Mouse (Mus musculus): Measurements from ENCODE around the gene Mdga1. TPM values are rescaled to one million over a fixed set of nuclear protein-coding genes. Genes with fewer than 3 reads are reported as not detected.

The Mdga1 gene
- polyA plus RNA-seq, 1 experiment from 2014 or later: 2.1 TPM

DNA sequence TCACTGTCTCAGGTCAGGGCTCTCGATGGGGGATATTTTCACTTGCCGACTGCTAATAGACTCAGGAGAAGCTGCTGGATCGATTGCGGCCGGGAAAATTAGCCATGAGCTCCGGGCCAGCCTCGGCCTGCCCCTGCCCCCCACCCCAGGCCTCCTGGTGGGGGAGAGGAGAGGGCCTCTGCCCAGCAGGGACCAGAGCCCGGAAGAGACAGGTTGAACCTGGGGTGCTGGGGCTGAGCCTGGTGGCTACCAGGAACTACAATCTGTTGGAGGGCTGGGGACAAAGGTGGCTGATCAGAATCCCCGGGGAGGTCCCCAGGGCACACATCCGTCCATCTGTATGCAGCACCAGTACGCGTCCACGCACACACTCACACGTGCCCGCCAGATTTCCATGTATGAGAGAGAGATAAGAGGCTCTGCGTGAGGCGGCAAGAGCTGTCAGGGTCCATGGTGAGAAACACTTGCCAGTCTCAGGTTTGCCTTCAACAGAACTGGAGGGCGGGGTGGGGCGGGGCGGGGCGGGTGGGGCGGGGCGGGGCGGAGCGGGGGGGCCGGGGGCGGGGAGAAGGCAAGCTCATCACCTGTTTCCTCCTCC, 95.7 kb downstream of the Mdga1 start:
- peaks cover 13% of the 10 kb centered on the region for H3K4me1 ChIP-seq
- H3K9me3 ChIP-seq (replicated peaks): no peaks in the 10 kb centered on the region; the same call in 1 of the 2 replicates
- H3K4me3 ChIP-seq (replicated peaks): no peak overlapping the region
- ATAC-seq (replicated peaks; ENCODE audit: low FRiP score): no peak
- 13% methylated on average over 27 of the region's 27 CpGs for WGBS
- no peak overlapping the region for H3K9ac ChIP-seq
- peak overlapping the region; percentile 33; the same call in 1 of the 2 replicates for H3K4me2 ChIP-seq
- peaks cover 4% of the 10 kb centered on the region; the same call in 1 of the 2 replicates for H3K27me3 ChIP-seq
- no peak overlapping the region for H3K27ac ChIP-seq
- H3K36me3 ChIP-seq: no peaks in the 10 kb centered on the region

DNA sequence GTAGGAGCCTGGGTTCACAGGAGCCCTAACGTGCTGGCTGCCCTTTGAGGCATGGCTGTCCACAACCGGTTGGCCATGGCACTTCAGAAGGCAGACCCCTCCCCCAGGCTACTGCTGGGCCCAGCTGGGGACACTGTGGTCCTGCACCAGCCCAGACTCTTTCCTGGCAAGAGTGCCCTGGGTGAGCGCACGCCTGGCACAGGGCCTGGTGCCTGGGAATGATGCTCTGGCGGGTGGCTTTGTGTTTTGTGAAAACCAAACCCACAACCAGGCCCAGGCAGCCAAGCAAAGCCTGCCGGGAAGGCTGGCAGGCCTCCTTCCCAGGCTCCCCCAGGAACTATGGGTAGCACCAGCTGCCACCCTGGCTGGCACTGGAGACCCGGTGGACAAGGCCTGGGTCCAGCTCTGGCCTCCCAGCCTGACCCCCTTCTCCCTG, 96.3 kb downstream of the Mdga1 start:
- 66% methylated on average over 7 of the region's 7 CpGs for WGBS
- H3K4me3 ChIP-seq (replicated peaks): no peak overlapping the region
- no peak overlapping the region for H3K27ac ChIP-seq
- H3K4me1 ChIP-seq: peaks cover 13% of the 10 kb centered on the region
- no peaks in the 10 kb centered on the region; the same call in 1 of the 2 replicates for H3K9me3 ChIP-seq (replicated peaks)
- no peak overlapping the region for H3K9ac ChIP-seq
- no peak overlapping the region for H3K4me2 ChIP-seq
- H3K27me3 ChIP-seq: peaks cover 4% of the 10 kb centered on the region; the same call in 1 of the 2 replicates
- no peaks in the 10 kb centered on the region for H3K36me3 ChIP-seq
- ATAC-seq (replicated peaks; ENCODE audit: low FRiP score): 0 out of 2 replicates have a peak, but pooled peaks have one; percentile 33

GRCm38 (mm10) chr17:29870316-29870715, 99.6 kb downstream of the Mdga1 start:
- H3K9me3 ChIP-seq (replicated peaks): peaks cover 7% of the 10 kb centered on the region; the same call in 1 of the 2 replicates
- H3K27me3 ChIP-seq: peaks cover 4% of the 10 kb centered on the region; the same call in 1 of the 2 replicates
- WGBS: 75% methylated on average over 12 of the region's 12 CpGs
- H3K27ac ChIP-seq: no peak overlapping the region
- H3K4me3 ChIP-seq (replicated peaks): no peak overlapping the region
- H3K9ac ChIP-seq: no peak overlapping the region
- peaks cover 18% of the 10 kb centered on the region for H3K4me1 ChIP-seq
- no peak overlapping the region for H3K4me2 ChIP-seq
- no peaks in the 10 kb centered on the region for H3K36me3 ChIP-seq
- no peak for ATAC-seq (replicated peaks; ENCODE audit: low FRiP score)

- ATAC-seq (replicated peaks; ENCODE audit: low FRiP score): 0 out of 2 replicates have a peak, but pooled peaks have one; percentile 33
- no peak overlapping the region for H3K4me3 ChIP-seq (replicated peaks)
- no peak overlapping the region for H3K9ac ChIP-seq
Observed at GRCm38 (mm10) chr17:29865914-29866313, 104.0 kb downstream of the Mdga1 start.

GRCm38 (mm10) chr17:29864440-29864839, 105.4 kb downstream of the Mdga1 start:
- H3K27ac ChIP-seq: no peak overlapping the region
- H3K9ac ChIP-seq: no peak overlapping the region
- 59% methylated on average over 7 of the region's 7 CpGs for WGBS
- no peak overlapping the region for H3K4me2 ChIP-seq
- no peaks in the 10 kb centered on the region for H3K36me3 ChIP-seq
- no peak overlapping the region for H3K4me3 ChIP-seq (replicated peaks)
- ATAC-seq (replicated peaks; ENCODE audit: low FRiP score): no peak
- peaks cover 7% of the 10 kb centered on the region; the same call in 1 of the 2 replicates for H3K9me3 ChIP-seq (replicated peaks)
- peaks cover 5% of the 10 kb centered on the region for H3K4me1 ChIP-seq
- no peaks in the 10 kb centered on the region for H3K27me3 ChIP-seq

More at GRCm38 (mm10) chr17:29865914-29866313, 104.0 kb downstream of the Mdga1 start:
- H3K27ac ChIP-seq: no peak overlapping the region
- H3K4me2 ChIP-seq: no peak overlapping the region
- WGBS: 50% methylated on average over 6 of the region's 6 CpGs
- H3K9me3 ChIP-seq (replicated peaks): peaks cover 7% of the 10 kb centered on the region; the same call in 1 of the 2 replicates
- H3K36me3 ChIP-seq: no peaks in the 10 kb centered on the region
- peaks cover 9% of the 10 kb centered on the region for H3K4me1 ChIP-seq
- H3K27me3 ChIP-seq: no peaks in the 10 kb centered on the region

DNA sequence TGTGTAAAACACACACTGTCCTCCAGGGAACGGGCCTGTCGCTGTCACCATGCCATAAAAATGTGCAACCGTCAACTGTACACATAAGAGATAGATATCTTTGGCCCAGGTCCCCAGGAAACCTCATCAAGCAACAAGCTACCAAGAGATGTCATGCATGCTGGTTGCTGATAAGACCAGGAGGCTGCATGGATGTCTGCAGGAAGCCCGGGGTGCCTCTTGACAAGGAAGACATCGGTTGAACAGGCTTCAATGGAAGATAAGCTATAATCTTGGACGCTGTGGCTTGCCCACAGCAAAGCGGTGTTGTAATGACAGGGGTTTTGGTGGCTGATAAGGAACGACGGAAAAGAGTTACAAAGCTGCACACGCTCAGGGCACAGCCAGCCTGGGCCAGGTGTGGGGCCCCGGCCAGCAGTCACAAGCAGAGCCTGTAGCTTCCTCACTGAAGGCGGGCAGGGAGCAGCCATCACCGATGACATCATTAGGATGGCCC, 110.1 kb downstream of the Mdga1 start:
- Histone ChIP-seq H3K27ac (no peak overlapping the region), H3K4me3 (replicated peaks) (no peak overlapping the region), H3K4me2 (no peak overlapping the region), H3K9ac (no peak overlapping the region), H3K27me3 (no peaks in the 10 kb centered on the region), H3K4me1 (no peaks in the 10 kb centered on the region), H3K9me3 (replicated peaks) (no peaks in the 10 kb centered on the region), H3K36me3 (no peaks in the 10 kb centered on the region)
- whole genome bisulfite sequencing: 80% methylated on average over 13 of the region's 13 CpGs
- peak; percentile 71 for ATAC-seq (replicated peaks; ENCODE audit: low FRiP score)

DNA sequence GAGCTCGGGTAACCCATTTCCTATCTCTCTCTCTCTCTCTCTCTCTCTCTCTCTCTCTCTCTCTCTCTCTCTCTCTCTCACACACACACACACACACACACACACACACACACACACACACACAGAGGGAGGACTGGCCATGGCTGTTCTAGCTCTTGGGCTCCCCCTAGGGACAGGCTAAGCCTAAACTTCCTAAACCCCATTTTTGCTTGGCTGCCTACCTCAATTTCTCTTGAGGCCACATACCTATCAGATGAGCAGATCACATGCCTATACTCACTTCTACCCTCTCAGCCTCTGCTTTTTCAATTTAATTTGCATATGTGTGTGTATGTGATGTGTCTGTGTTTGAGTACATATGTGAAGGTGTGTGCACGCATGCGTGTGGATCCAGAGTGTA, 111.1 kb downstream of the Mdga1 start:
- Histone ChIP-seq H3K4me3 (replicated peaks) (no peak overlapping the region), H3K27me3 (no peaks in the 10 kb centered on the region), H3K27ac (no peak overlapping the region), H3K9ac (no peak overlapping the region), H3K9me3 (replicated peaks) (no peaks in the 10 kb centered on the region), H3K36me3 (no peaks in the 10 kb centered on the region), H3K4me1 (no peaks in the 10 kb centered on the region), H3K4me2 (no peak overlapping the region)
- WGBS: 97% methylated on average over 3 of the region's 3 CpGs
- ATAC-seq (replicated peaks; ENCODE audit: low FRiP score): no peak

- ATAC-seq (replicated peaks; ENCODE audit: low FRiP score): no peak
- Histone ChIP-seq H3K9me3 (replicated peaks) (no peaks in the 10 kb centered on the region), H3K27ac (no peak overlapping the region), H3K4me3 (replicated peaks) (no peak overlapping the region), H3K36me3 (no peaks in the 10 kb centered on the region), H3K9ac (no peak overlapping the region), H3K27me3 (peaks cover 17% of the 10 kb centered on the region), H3K4me1 (peaks cover 8% of the 10 kb centered on the region), H3K4me2 (no peak overlapping the region)
- WGBS: 73% methylated on average over 18 of the region's 18 CpGs
Observed at GRCm38 (mm10) chr17:29855702-29856580, 113.9 kb downstream of the Mdga1 start.

DNA sequence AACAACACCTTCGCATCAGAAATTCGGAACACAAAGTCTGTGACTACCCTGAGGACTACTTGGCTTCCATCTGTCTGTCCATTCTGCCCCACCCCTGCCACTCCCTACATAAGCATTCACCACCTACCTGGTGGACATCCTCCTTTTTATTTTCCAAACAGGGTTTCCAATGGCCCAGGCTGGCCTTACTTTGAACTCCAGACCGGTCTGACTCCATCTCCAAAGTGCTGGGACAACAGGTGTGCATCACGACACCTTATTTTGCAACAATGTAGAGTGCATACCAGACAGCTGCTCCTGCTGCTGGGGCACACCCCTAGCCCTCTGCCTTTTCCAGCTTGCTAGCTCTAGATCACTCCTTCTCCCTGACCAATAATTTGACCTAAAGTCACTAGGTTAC, 115.1 kb downstream of the Mdga1 start:
- Histone ChIP-seq H3K36me3 (no peaks in the 10 kb centered on the region), H3K9me3 (replicated peaks) (no peaks in the 10 kb centered on the region), H3K4me1 (peaks cover 8% of the 10 kb centered on the region), H3K27me3 (peaks cover 17% of the 10 kb centered on the region), H3K27ac (no peak overlapping the region), H3K4me3 (replicated peaks) (no peak overlapping the region), H3K4me2 (no peak overlapping the region), H3K9ac (no peak overlapping the region)
- 88% methylated on average over 4 of the region's 4 CpGs for WGBS
- ATAC-seq (replicated peaks; ENCODE audit: low FRiP score): no peak

DNA sequence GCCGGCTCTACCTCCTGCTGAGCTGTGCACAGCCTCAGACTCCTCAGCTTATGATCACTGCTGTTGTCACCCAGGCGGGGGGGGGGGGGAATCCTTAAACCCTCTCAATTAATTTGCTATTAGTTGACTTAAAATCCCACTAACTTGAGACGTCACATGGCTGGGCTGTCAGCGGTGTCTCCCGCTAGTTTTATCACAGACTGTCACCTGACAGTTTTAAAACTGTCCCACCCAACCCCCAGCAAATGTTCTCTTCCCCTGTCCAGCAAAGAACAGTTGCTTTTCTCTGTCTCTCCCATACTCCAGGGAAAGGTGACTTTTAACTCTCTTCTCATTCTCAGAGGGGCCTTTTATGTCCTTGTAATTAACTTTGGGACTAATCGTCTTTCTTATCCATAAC, 115.5 kb downstream of the Mdga1 start:
- Histone ChIP-seq H3K9ac (no peak overlapping the region), H3K27ac (no peak overlapping the region), H3K4me2 (no peak overlapping the region), H3K27me3 (peaks cover 17% of the 10 kb centered on the region), H3K36me3 (no peaks in the 10 kb centered on the region), H3K4me1 (peaks cover 8% of the 10 kb centered on the region), H3K4me3 (replicated peaks) (no peak overlapping the region), H3K9me3 (replicated peaks) (no peaks in the 10 kb centered on the region)
- no peak for ATAC-seq (replicated peaks; ENCODE audit: low FRiP score)
- WGBS: 69% methylated on average over 6 of the region's 6 CpGs

- WGBS: 57% methylated on average over 8 of the region's 8 CpGs
- H3K4me1 ChIP-seq: peaks cover 8% of the 10 kb centered on the region
- no peaks in the 10 kb centered on the region for H3K36me3 ChIP-seq
- H3K9me3 ChIP-seq (replicated peaks): no peaks in the 10 kb centered on the region
- H3K4me3 ChIP-seq (replicated peaks): no peak overlapping the region
- peaks cover 17% of the 10 kb centered on the region for H3K27me3 ChIP-seq
- no peak overlapping the region for H3K9ac ChIP-seq
- H3K4me2 ChIP-seq: no peak overlapping the region
- H3K27ac ChIP-seq: no peak overlapping the region
- no peak for ATAC-seq (replicated peaks; ENCODE audit: low FRiP score)
Observed at GRCm38 (mm10) chr17:29852846-29853486, 116.9 kb downstream of the Mdga1 start.

- Histone ChIP-seq H3K4me2 (no peak overlapping the region), H3K9ac (no peak overlapping the region), H3K36me3 (no peaks in the 10 kb centered on the region), H3K4me1 (peaks cover 8% of the 10 kb centered on the region), H3K27ac (no peak overlapping the region), H3K27me3 (peaks cover 17% of the 10 kb centered on the region), H3K9me3 (replicated peaks) (no peaks in the 10 kb centered on the region), H3K4me3 (replicated peaks) (no peak overlapping the region)
- no peak for ATAC-seq (replicated peaks; ENCODE audit: low FRiP score)
- 78% methylated on average over 13 of the region's 13 CpGs for WGBS
Observed at GRCm38 (mm10) chr17:29849436-29849797, 120.5 kb downstream of the Mdga1 start.
